Mouse (Mus musculus): ENCODE measurements around the gene Slc1a2. TPM values are rescaled to one million over a fixed set of nuclear protein-coding genes. Genes with fewer than 3 reads are reported as not detected.
A peak's percentile ranks its signal among the peaks of the same experiment; 100 is the strongest.

The Slc1a2 gene
- total and polyA plus RNA-seq, 3 experiments, result 0.08 TPM; not detected in 2

DNA sequence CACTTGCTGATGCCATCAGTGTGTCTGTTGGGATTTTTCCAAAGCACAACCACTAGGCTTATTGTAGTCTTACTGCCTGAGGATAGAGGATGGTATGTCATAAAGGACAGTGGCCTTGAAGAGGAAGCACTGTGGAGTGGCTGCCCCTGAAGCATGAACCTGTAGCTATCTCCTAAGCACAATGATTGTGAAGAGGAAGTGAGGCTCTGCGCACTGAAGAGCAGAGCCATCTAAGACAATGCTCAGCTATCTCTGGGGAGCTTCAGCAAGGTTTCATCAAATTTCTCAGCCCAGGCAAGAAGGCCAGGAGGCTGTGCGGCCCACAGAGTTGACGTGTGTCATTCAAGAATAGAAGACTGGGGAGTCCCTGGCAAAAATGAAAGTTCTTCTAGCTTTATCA lies 136.6 kb downstream of the Slc1a2 start:
- Histone ChIP-seq H3K4me3 (ENCODE audit: control insufficient read depth in 1 of 2, insufficient read depth in 1 of 2, low read depth in 2 of 2, low read length in 2 of 2) (no peak overlapping the region), H3K27me3 (ENCODE audit: control insufficient read depth in 1 of 2, insufficient read depth in 2 of 2, low read length in 2 of 2) (peaks cover 0 to 2% of the 10 kb centered on the region in 2 experiments; a peak in 3 of 4 replicates), H3K79me2 (ENCODE audit: control insufficient read depth, insufficient read depth, low read length, poor library complexity) (no peaks in the 10 kb centered on the region), H3K4me1 (ENCODE audit: control insufficient read depth in 1 of 2, insufficient read depth in 2 of 2, low read length in 2 of 2) (peaks cover 0 to 9% of the 10 kb centered on the region in 2 experiments; a peak in 2 of 4 replicates), H3K27ac (ENCODE audit: control insufficient read depth, low read depth, low read length) (no peak overlapping the region), H3K9me3 (replicated peaks; ENCODE audit: insufficient read depth, low read length) (no peaks in the 10 kb centered on the region), H3K36me3 (ENCODE audit: control insufficient read depth in 1 of 2, insufficient read depth in 2 of 2, low read length in 2 of 2) (peaks cover 0 to 5% of the 10 kb centered on the region in 2 experiments; a peak in 2 of 4 replicates), H3K9ac (ENCODE audit: control insufficient read depth, low read depth, low read length, poor library complexity, severe bottlenecking) (no peak overlapping the region)
- DNase-seq (ENCODE audit: low read depth, low spot score), result peak; percentile 87
- TF ChIP-seq GATA1 (IDR thresholded peaks at IDR 0.05; ENCODE audit: low read depth, low read length) (peak; percentile 24; the same call in 1 of the 2 replicates), TAL1 (IDR thresholded peaks at IDR 0.05; ENCODE audit: low read length) (no peak), HCFC1 (IDR thresholded peaks at IDR 0.05; ENCODE audit: low read depth, low read length) (no peak), SMC3 (IDR thresholded peaks at IDR 0.05; ENCODE audit: low read depth, low read length) (peak; percentile 43), EP300 (IDR thresholded peaks at IDR 0.05; ENCODE audit: low read depth in 1 of 2, low read length in 2 of 2) (peak in 1 of 2 experiments; percentile 46; a peak in 1 of 4 replicates)

DNA sequence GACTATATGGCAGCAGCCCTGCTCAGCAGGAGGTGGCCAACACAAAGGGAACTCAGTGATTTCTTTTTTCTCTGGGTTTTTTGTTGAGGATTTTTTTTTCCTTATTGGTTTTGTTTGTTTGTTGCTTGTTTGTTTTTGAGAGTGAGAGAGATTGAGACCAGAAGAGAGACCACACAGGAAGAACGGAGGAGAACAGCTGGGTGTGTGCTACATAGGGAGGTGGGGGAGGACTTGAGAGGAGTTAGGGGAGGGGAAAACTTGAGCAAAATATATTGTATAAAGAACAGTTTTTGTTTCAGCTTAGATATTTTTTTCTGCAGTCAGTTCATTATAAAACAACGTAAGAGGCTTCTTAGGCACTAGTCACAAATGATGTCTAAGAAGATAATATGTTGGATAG lies 139.7 kb downstream of the Slc1a2 start:
- DNase-seq (ENCODE audit: low read depth, low spot score), result no peak
- TF ChIP-seq KAT2A (conservative IDR thresholded peaks at IDR 0.05; ENCODE audit: low read depth, low read length) (no peak), MEF2A (IDR thresholded peaks at IDR 0.05; ENCODE audit: extremely low read depth, insufficient replicate concordance, low read depth, low read length, poor library complexity, severe bottlenecking) (no peak), TCF12 (IDR thresholded peaks at IDR 0.05; ENCODE audit: low read depth, low read length) (no peak), ZKSCAN1 (IDR thresholded peaks at IDR 0.05; ENCODE audit: low read depth, low read length) (no peak), MAX (IDR thresholded peaks at IDR 0.05; ENCODE audit: low read length) (no peak), ZC3H11A (IDR thresholded peaks at IDR 0.05; ENCODE audit: low read depth, low read length) (no peak), TBP (IDR thresholded peaks at IDR 0.05; ENCODE audit: low read depth, low read length) (no peak), POLR2AphosphoS5 (IDR thresholded peaks at IDR 0.05; ENCODE audit: borderline replicate concordance, low read depth, low read length) (no peak), CHD1 (IDR thresholded peaks at IDR 0.05; ENCODE audit: low read depth, low read length) (no peak), ETS1 (IDR thresholded peaks at IDR 0.05; ENCODE audit: low read depth, low read length) (no peak), EP300 (IDR thresholded peaks at IDR 0.05; ENCODE audit: low read depth in 1 of 2, low read length in 2 of 2) (no peak), TAL1 (IDR thresholded peaks at IDR 0.05; ENCODE audit: low read length) (no peak), USF1 (IDR thresholded peaks at IDR 0.05; ENCODE audit: low read depth, low read length) (no peak), SMC3 (IDR thresholded peaks at IDR 0.05; ENCODE audit: low read depth, low read length) (no peak), RAD21 (IDR thresholded peaks at IDR 0.05; ENCODE audit: low read depth, low read length) (no peak), ZNF384 (IDR thresholded peaks at IDR 0.05; ENCODE audit: low read depth, low read length) (no peak), MYB (IDR thresholded peaks at IDR 0.05; ENCODE audit: low read depth, low read length) (no peak), NELFE (IDR thresholded peaks at IDR 0.05; ENCODE audit: low read depth, low read length) (no peak), POLR2AphosphoS2 (IDR thresholded peaks at IDR 0.05; ENCODE audit: low read length) (no peak)
- Histone ChIP-seq H3K27ac (ENCODE audit: control insufficient read depth, low read depth, low read length) (no peak overlapping the region), H3K9me3 (replicated peaks; ENCODE audit: insufficient read depth, low read length) (no peaks in the 10 kb centered on the region), H3K9ac (ENCODE audit: control insufficient read depth, low read depth, low read length, poor library complexity, severe bottlenecking) (no peak overlapping the region), H3K27me3 (ENCODE audit: control insufficient read depth in 1 of 2, insufficient read depth in 2 of 2, low read length in 2 of 2) (no peaks in the 10 kb centered on the region; a peak in 1 of 4 replicates), H3K36me3 (ENCODE audit: control insufficient read depth in 1 of 2, insufficient read depth in 2 of 2, low read length in 2 of 2) (peaks cover 0 to 5% of the 10 kb centered on the region in 2 experiments; a peak in 2 of 4 replicates), H3K4me1 (ENCODE audit: control insufficient read depth in 1 of 2, insufficient read depth in 2 of 2, low read length in 2 of 2) (peaks cover 0 to 9% of the 10 kb centered on the region in 2 experiments; a peak in 2 of 4 replicates), H3K79me2 (ENCODE audit: control insufficient read depth, insufficient read depth, low read length, poor library complexity) (no peaks in the 10 kb centered on the region), H3K4me3 (ENCODE audit: control insufficient read depth in 1 of 2, insufficient read depth in 1 of 2, low read depth in 2 of 2, low read length in 2 of 2) (no peak overlapping the region)

Measured in MEL (cell line).